Mouse (Mus musculus): ENCODE measurements around the gene Bdh1. TPM values are rescaled to one million over a fixed set of nuclear protein-coding genes. Genes with fewer than 3 reads are reported as not detected.

The Bdh1 gene
- total and polyA plus RNA-seq, 2 experiments from 2014 or later = 4.2 to 9.5 TPM

DNA sequence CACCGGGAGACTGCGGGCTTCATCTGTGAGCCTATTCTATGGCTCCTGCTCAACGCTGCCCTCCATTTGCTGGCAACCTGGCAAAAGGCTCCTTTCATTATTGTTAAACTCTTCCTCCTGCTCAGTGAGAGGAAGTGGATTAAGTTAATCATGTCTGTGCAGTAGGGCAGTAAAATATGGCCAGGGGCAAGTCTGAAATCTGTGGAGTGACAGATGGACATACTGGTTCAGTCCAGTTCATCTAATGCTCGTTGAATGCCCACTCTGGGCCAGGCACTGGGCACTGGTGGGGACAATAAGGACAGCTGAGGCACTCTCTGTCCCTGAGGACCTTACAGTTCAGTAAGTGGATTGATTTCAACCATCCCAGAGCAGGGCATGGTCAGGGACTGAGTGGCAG, 27.9 kb downstream of the Bdh1 start:
- H3K4me1 ChIP-seq (ENCODE audit: control insufficient read depth, insufficient read depth) = no peaks in the 10 kb centered on the region
- no peak overlapping the region for H3K4me3 ChIP-seq (ENCODE audit: low read depth, low read length)
- DNase-seq (ENCODE audit: low spot score) = no peak
- no peaks in the 10 kb centered on the region for H3K9me3 ChIP-seq (replicated peaks; ENCODE audit: control insufficient read depth, low read length)
- H3K27me3 ChIP-seq (ENCODE audit: control insufficient read depth, insufficient read depth, low read length) = no peaks in the 10 kb centered on the region
- H3K4me2 ChIP-seq (ENCODE audit: low read depth, low read length) = no peak overlapping the region
- no peak overlapping the region for H3K27ac ChIP-seq (ENCODE audit: low read depth)
- 82% methylated on average over 4 of the region's 4 CpGs for WGBS
- no peak for ATAC-seq (ENCODE audit: insufficient read depth, low read depth)
- H3K9ac ChIP-seq (replicated peaks; ENCODE audit: low read depth, low read length) = no peak overlapping the region
- TF ChIP-seq EP300 (IDR thresholded peaks at IDR 0.05; ENCODE audit: low read depth) = no peak
- TF ChIP-seq CTCF (IDR thresholded peaks at IDR 0.05; ENCODE audit: low read depth) = no peak
- no peaks in the 10 kb centered on the region for H3K36me3 ChIP-seq (replicated peaks; ENCODE audit: control insufficient read depth, insufficient read depth, low read length)

DNA sequence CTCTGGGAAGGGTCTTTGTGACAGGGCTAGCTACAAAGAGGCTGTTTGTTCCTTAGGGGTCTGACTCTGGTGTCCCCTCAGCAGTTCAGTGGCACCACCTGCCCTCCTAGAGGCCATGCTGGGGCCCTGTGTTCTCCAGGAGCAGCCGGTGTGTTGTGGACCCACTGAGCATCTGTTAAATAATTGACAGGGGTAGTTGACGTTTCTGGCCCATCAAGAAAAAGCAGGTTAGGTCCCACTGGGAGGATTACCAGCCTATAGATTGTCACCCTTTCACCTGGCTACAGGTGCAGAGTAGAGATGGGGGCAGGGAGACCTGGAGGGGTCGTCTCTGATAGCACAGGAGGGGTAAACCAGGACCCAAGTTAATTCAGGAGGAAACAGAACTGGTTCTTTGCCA, 29.2 kb downstream of the Bdh1 start:
- Histone ChIP-seq H3K9ac (replicated peaks; ENCODE audit: low read depth, low read length) (no peak overlapping the region), H3K9me3 (replicated peaks; ENCODE audit: control insufficient read depth, low read length) (no peaks in the 10 kb centered on the region), H3K27ac (ENCODE audit: low read depth) (no peak overlapping the region), H3K4me1 (ENCODE audit: control insufficient read depth, insufficient read depth) (no peaks in the 10 kb centered on the region), H3K27me3 (ENCODE audit: control insufficient read depth, insufficient read depth, low read length) (no peaks in the 10 kb centered on the region), H3K36me3 (replicated peaks; ENCODE audit: control insufficient read depth, insufficient read depth, low read length) (no peaks in the 10 kb centered on the region), H3K4me2 (ENCODE audit: low read depth, low read length) (no peak overlapping the region), H3K4me3 (ENCODE audit: low read depth, low read length) (no peak overlapping the region)
- DNase-seq (ENCODE audit: low spot score) = no peak
- 58% methylated on average over 3 of the region's 3 CpGs for WGBS
- TF ChIP-seq CTCF (IDR thresholded peaks at IDR 0.05; ENCODE audit: low read depth) = no peak
- TF ChIP-seq EP300 (IDR thresholded peaks at IDR 0.05; ENCODE audit: low read depth) = no peak
- ATAC-seq (ENCODE audit: insufficient read depth, low read depth) = no peak

DNA sequence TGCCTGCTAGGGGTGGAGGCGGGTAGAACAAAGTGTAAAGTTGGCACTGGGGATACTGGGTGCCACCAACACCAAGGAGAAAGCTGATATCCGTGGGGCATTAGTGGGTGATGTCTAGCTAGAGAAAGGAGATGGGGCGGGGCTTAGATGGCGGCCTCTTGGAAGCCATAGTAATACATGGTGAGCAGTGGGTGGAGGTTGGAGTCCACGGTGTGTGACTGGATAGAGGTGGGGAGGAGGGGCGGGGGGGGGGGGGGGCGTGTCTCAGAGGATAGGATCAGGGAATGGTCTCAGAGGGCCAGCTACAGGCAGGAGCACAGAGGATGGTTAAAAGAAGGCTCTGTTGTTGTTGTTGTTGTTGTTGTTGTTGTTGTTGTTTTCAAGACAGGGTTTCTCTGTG, 30.4 kb downstream of the Bdh1 start:
- no peaks in the 10 kb centered on the region for H3K4me1 ChIP-seq (ENCODE audit: control insufficient read depth, insufficient read depth)
- ATAC-seq (ENCODE audit: insufficient read depth, low read depth) (no peak), DNase-seq (ENCODE audit: low spot score) (no peak)
- H3K27me3 ChIP-seq (ENCODE audit: control insufficient read depth, insufficient read depth, low read length) = no peaks in the 10 kb centered on the region
- no peak for TF ChIP-seq CTCF (IDR thresholded peaks at IDR 0.05; ENCODE audit: low read depth)
- no peak for TF ChIP-seq EP300 (IDR thresholded peaks at IDR 0.05; ENCODE audit: low read depth)
- H3K9me3 ChIP-seq (replicated peaks; ENCODE audit: control insufficient read depth, low read length) = no peaks in the 10 kb centered on the region
- no peak overlapping the region for H3K4me2 ChIP-seq (ENCODE audit: low read depth, low read length)
- H3K27ac ChIP-seq (ENCODE audit: low read depth) = no peak overlapping the region
- no peak overlapping the region for H3K4me3 ChIP-seq (ENCODE audit: low read depth, low read length)
- 82% methylated on average over 5 of the region's 7 CpGs for WGBS
- no peak overlapping the region for H3K9ac ChIP-seq (replicated peaks; ENCODE audit: low read depth, low read length)
- no peaks in the 10 kb centered on the region for H3K36me3 ChIP-seq (replicated peaks; ENCODE audit: control insufficient read depth, insufficient read depth, low read length)

DNA sequence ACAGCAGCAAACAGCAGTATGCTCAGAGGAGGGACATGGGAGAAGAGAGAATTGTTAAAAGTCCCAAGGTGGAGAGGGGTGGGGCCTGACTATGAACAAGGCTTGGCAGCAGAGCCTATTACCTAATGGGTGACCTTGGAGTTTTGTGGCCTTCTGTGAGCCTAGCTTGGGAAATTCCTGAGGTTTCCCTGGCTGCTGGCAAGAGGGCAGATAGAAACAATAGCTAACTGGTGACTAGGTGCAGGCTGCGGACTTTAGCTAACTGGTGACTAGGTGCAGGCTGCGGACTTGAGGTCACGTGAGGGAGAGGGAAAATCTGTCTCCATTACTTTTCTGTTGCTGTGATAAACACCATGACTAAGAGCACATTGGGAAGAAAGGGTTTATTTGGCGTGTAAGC, 31.9 kb downstream of the Bdh1 start:
- ATAC-seq (ENCODE audit: insufficient read depth, low read depth) (no peak), DNase-seq (ENCODE audit: low spot score) (no peak)
- Histone ChIP-seq H3K4me1 (ENCODE audit: control insufficient read depth, insufficient read depth) (no peaks in the 10 kb centered on the region), H3K4me3 (ENCODE audit: low read depth, low read length) (no peak overlapping the region), H3K9ac (replicated peaks; ENCODE audit: low read depth, low read length) (no peak overlapping the region), H3K27me3 (ENCODE audit: control insufficient read depth, insufficient read depth, low read length) (no peaks in the 10 kb centered on the region), H3K4me2 (ENCODE audit: low read depth, low read length) (no peak overlapping the region), H3K36me3 (replicated peaks; ENCODE audit: control insufficient read depth, insufficient read depth, low read length) (no peaks in the 10 kb centered on the region), H3K9me3 (replicated peaks; ENCODE audit: control insufficient read depth, low read length) (no peaks in the 10 kb centered on the region), H3K27ac (ENCODE audit: low read depth) (no peak overlapping the region)
- 80% methylated on average over 4 of the region's 4 CpGs for WGBS
- TF ChIP-seq EP300 (IDR thresholded peaks at IDR 0.05; ENCODE audit: low read depth) (no peak), CTCF (IDR thresholded peaks at IDR 0.05; ENCODE audit: low read depth) (no peak)

DNA sequence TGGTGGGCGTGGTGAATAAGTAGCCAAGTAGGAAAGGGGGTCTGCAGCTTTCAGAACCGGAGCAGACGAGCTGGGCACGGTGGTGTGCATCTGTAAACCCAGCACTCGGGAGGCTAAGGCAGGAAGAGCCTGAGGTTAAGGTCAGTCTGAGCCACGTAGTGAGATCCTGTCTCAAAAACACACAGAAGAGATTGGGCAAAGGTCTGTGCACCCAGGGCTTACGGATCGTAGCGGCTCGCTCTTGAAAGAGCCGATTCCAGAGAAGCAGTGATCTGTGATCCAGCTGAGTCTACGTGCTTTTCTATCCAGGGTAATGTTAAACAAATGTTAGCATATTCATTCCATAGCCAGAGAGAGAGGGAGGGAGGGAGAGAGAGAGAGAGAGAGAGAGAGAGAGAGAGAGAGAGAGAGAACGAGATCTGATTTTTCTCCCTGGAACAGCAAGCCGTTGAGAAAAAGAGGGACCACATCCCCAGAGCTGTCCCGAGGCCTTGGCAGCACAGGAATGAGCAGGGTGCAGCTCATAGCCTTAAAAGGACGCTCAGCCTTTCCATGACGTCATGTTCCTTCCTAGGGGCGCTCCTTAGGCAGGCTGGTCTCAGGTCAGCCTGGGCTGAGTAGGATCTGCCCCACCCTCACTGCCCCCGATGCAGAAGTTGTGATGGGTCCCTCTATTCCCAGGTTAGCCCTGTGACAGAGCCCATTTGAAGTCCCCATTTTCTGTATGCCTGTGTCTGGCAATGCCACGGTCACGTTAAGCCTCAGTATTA, 33.4 kb downstream of the Bdh1 start:
- H3K4me3 ChIP-seq (ENCODE audit: low read depth, low read length) = no peak overlapping the region
- 56% methylated on average over 21 of the region's 21 CpGs for WGBS
- H3K36me3 ChIP-seq (replicated peaks; ENCODE audit: control insufficient read depth, insufficient read depth, low read length) = no peaks in the 10 kb centered on the region
- H3K9me3 ChIP-seq (replicated peaks; ENCODE audit: control insufficient read depth, low read length) = no peaks in the 10 kb centered on the region
- H3K4me2 ChIP-seq (ENCODE audit: low read depth, low read length) = no peak overlapping the region
- H3K9ac ChIP-seq (replicated peaks; ENCODE audit: low read depth, low read length) = no peak overlapping the region
- no peaks in the 10 kb centered on the region for H3K4me1 ChIP-seq (ENCODE audit: control insufficient read depth, insufficient read depth)
- no peak overlapping the region for H3K27ac ChIP-seq (ENCODE audit: low read depth)
- H3K27me3 ChIP-seq (ENCODE audit: control insufficient read depth, insufficient read depth, low read length) = no peaks in the 10 kb centered on the region
- DNase-seq (ENCODE audit: low spot score) (no peak), ATAC-seq (ENCODE audit: insufficient read depth, low read depth) (peak; percentile 40; the same call in 1 of the 2 replicates)
- TF ChIP-seq CTCF (IDR thresholded peaks at IDR 0.05; ENCODE audit: low read depth) (no peak), EP300 (IDR thresholded peaks at IDR 0.05; ENCODE audit: low read depth) (no peak)

All from heart, postnatal 0 days (tissue).